Comparison of ENCODE assay signal across 11 mouse cellular contexts in the genomic region with DNA sequence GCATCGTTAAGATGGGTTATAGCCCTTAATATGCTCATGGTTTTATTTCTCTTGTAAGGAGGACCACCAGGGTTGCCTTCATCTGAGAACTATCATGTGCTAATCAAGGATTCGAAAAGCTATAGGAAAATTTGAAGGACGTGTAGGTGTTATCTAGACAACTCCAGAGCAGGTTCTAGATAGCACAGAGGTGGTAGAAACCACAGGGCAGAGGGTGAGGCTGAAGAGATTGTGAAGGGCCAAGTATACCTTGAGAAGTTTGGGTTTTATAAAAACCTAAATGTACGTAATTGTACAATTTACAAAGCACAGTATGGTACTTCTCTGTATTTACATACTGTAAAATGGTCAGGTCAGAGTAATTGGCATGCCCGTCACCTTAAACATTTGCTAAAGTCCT. TPM values are rescaled to one million over a fixed set of nuclear protein-coding genes. Genes with fewer than 3 reads are reported as not detected.
A peak's percentile ranks its signal among the peaks of the same experiment; 100 is the strongest.
DNase-seq lines count a peak whose midpoint lies in the region; ATAC-seq lines count a peak whose summit lies in the region.
"Had no signal": no experiment of that assay in that cellular context is flagged by ENCODE, and none has a peak within 500 bp of the region (broad histone marks: within the 10 kb centered on the region; RNA-seq: fewer than 3 reads in every experiment).

No protein-coding gene starts in this region.

- ATAC-seq in hindbrain, embryonic 12.5 days (ENCODE audit: low FRiP score): no peak
- ATAC-seq in midbrain, embryonic 15.5 days (replicated peaks): no peak
- no peak for ATAC-seq in midbrain, embryonic 13.5 days
- ATAC-seq in intestine, embryonic 16.5 days: no peak
- no peak for ATAC-seq in stomach, embryonic 16.5 days (ENCODE audit: insufficient read depth, low FRiP score)

- no peaks in the 10 kb centered on the region for H3K9me3 ChIP-seq in hindbrain, embryonic 10.5 days
- H3K9me3 ChIP-seq in hindbrain, embryonic 12.5 days (replicated peaks): no peaks in the 10 kb centered on the region
- no peaks in the 10 kb centered on the region for H3K9me3 ChIP-seq in midbrain, embryonic 15.5 days
- H3K9me3 ChIP-seq in midbrain, embryonic 13.5 days: no peaks in the 10 kb centered on the region
- no peaks in the 10 kb centered on the region for H3K9me3 ChIP-seq in intestine, embryonic 16.5 days (ENCODE audit: control insufficient read depth, low read length)
- H3K9me3 ChIP-seq in stomach, embryonic 16.5 days (replicated peaks; ENCODE audit: control insufficient read depth, low read length): no peaks in the 10 kb centered on the region
- H3K9me3 ChIP-seq: G1E; limb, embryonic 12.5 days had no signal

- 92% methylated on average over 5 of the region's 5 CpGs for WGBS in hindbrain, embryonic 10.5 days
- WGBS in hindbrain, embryonic 12.5 days: 89% methylated on average over 5 of the region's 5 CpGs
- 94% methylated on average over 5 of the region's 5 CpGs for WGBS in midbrain, embryonic 15.5 days
- WGBS in midbrain, embryonic 13.5 days: 90% methylated on average over 5 of the region's 5 CpGs
- 85% methylated on average over 5 of the region's 5 CpGs for WGBS in intestine, embryonic 16.5 days
- 77% methylated on average over 5 of the region's 5 CpGs for WGBS in stomach, embryonic 16.5 days

- H3K27me3 ChIP-seq in hindbrain, embryonic 10.5 days (ENCODE audit: insufficient read depth, poor library complexity, severe bottlenecking): no peaks in the 10 kb centered on the region
- H3K27me3 ChIP-seq in hindbrain, embryonic 12.5 days: no peaks in the 10 kb centered on the region
- no peaks in the 10 kb centered on the region for H3K27me3 ChIP-seq in midbrain, embryonic 15.5 days (replicated peaks)
- no peaks in the 10 kb centered on the region for H3K27me3 ChIP-seq in midbrain, embryonic 13.5 days
- no peaks in the 10 kb centered on the region for H3K27me3 ChIP-seq in intestine, embryonic 16.5 days (replicated peaks; ENCODE audit: control insufficient read depth, insufficient read depth, low read length)
- H3K27me3 ChIP-seq in stomach, embryonic 16.5 days (ENCODE audit: control insufficient read depth, insufficient read depth, low read length): no peaks in the 10 kb centered on the region
- H3K27me3 ChIP-seq: limb, embryonic 12.5 days had no signal

- no peak for DNase-seq in hindbrain, embryonic 10.5 days (ENCODE audit: low spot score)
- DNase-seq in embryo, embryonic 9.5 days (ENCODE audit: extremely low spot score): no peak
- DNase-seq: cerebellum, postnatal 10 days; right cerebral cortex, postnatal 25 days had no signal

- H3K36me3 ChIP-seq in hindbrain, embryonic 10.5 days: no peaks in the 10 kb centered on the region
- no peaks in the 10 kb centered on the region for H3K36me3 ChIP-seq in hindbrain, embryonic 12.5 days
- no peaks in the 10 kb centered on the region for H3K36me3 ChIP-seq in midbrain, embryonic 15.5 days (replicated peaks)
- H3K36me3 ChIP-seq in midbrain, embryonic 13.5 days: no peaks in the 10 kb centered on the region
- H3K36me3 ChIP-seq in intestine, embryonic 16.5 days (ENCODE audit: control insufficient read depth, insufficient read depth, low read length): no peaks in the 10 kb centered on the region
- no peaks in the 10 kb centered on the region for H3K36me3 ChIP-seq in stomach, embryonic 16.5 days (ENCODE audit: control insufficient read depth, insufficient read depth, low read length)
- H3K36me3 ChIP-seq: G1E; limb, embryonic 12.5 days had no signal

- no peak overlapping the region for H3K9ac ChIP-seq in hindbrain, embryonic 12.5 days
- no peak overlapping the region for H3K9ac ChIP-seq in midbrain, embryonic 15.5 days
- no peak overlapping the region for H3K9ac ChIP-seq in midbrain, embryonic 13.5 days (replicated peaks)
- H3K9ac ChIP-seq in intestine, embryonic 16.5 days (ENCODE audit: low read depth, low read length): peak overlapping the region; percentile 38; the same call in 1 of the 2 replicates
- H3K9ac ChIP-seq in stomach, embryonic 16.5 days (ENCODE audit: low read length): peak overlapping the region; percentile 60
- H3K9ac ChIP-seq: limb, embryonic 12.5 days had no signal

- H3K4me1 ChIP-seq in hindbrain, embryonic 10.5 days (replicated peaks): peaks cover 43% of the 10 kb centered on the region
- H3K4me1 ChIP-seq in hindbrain, embryonic 12.5 days: peaks cover 23% of the 10 kb centered on the region
- peaks cover 21% of the 10 kb centered on the region for H3K4me1 ChIP-seq in midbrain, embryonic 15.5 days
- H3K4me1 ChIP-seq in midbrain, embryonic 13.5 days (replicated peaks): peaks cover 22% of the 10 kb centered on the region
- H3K4me1 ChIP-seq in intestine, embryonic 16.5 days (ENCODE audit: control insufficient read depth, insufficient read depth, low read length): peaks cover 36% of the 10 kb centered on the region
- H3K4me1 ChIP-seq in stomach, embryonic 16.5 days (ENCODE audit: control insufficient read depth, insufficient read depth, low read length): peaks cover 39% of the 10 kb centered on the region

- H3K27ac ChIP-seq in hindbrain, embryonic 10.5 days: peak overlapping the region; percentile 70; the same call in 1 of the 2 replicates
- H3K27ac ChIP-seq in hindbrain, embryonic 12.5 days: no peak overlapping the region
- peak overlapping the region; percentile 20; the same call in 1 of the 2 replicates for H3K27ac ChIP-seq in midbrain, embryonic 15.5 days
- no peak overlapping the region for H3K27ac ChIP-seq in midbrain, embryonic 13.5 days
- H3K27ac ChIP-seq in intestine, embryonic 16.5 days (ENCODE audit: low read length): peak overlapping the region; percentile 96
- H3K27ac ChIP-seq in stomach, embryonic 16.5 days (ENCODE audit: low read length): peak overlapping the region; percentile 99

- no peak overlapping the region for H3K4me2 ChIP-seq in hindbrain, embryonic 12.5 days (replicated peaks)
- H3K4me2 ChIP-seq in midbrain, embryonic 15.5 days: no peak overlapping the region
- no peak overlapping the region for H3K4me2 ChIP-seq in midbrain, embryonic 13.5 days (replicated peaks)
- 0 out of 2 replicates have a peak overlapping the region, but pooled peaks have one; percentile 26 for H3K4me2 ChIP-seq in intestine, embryonic 16.5 days (ENCODE audit: low read depth, low read length)
- peak overlapping the region; percentile 25; the same call in 1 of the 2 replicates for H3K4me2 ChIP-seq in stomach, embryonic 16.5 days (ENCODE audit: low read depth, low read length)

- no peak overlapping the region for H3K4me3 ChIP-seq in hindbrain, embryonic 10.5 days
- no peak overlapping the region for H3K4me3 ChIP-seq in hindbrain, embryonic 12.5 days
- no peak overlapping the region for H3K4me3 ChIP-seq in midbrain, embryonic 15.5 days
- no peak overlapping the region for H3K4me3 ChIP-seq in midbrain, embryonic 13.5 days (replicated peaks)
- no peak overlapping the region for H3K4me3 ChIP-seq in intestine, embryonic 16.5 days (ENCODE audit: low read length)
- H3K4me3 ChIP-seq in stomach, embryonic 16.5 days (replicated peaks; ENCODE audit: low read length): no peak overlapping the region
- H3K4me3 ChIP-seq: limb, embryonic 12.5 days had no signal

RNA-seq across cellular contexts. Expression of a gene that starts 13.4 kb away (rescaled TPM):
- polyA plus RNA-seq in hindbrain, embryonic 10.5 days (2016; fragmentation: Nextera tagmentation; extraction: Ambion mirVana): 12.5 and 33.4 TPM in 2 replicates
- polyA plus RNA-seq in hindbrain, embryonic 12.5 days (2016; fragmentation: Nextera tagmentation; extraction: Ambion mirVana): 55.0 and 68.9 TPM in 2 replicates
- polyA plus RNA-seq in midbrain, embryonic 15.5 days (2015; fragmentation: Nextera tagmentation; extraction: Ambion mirVana): 104 and 107 TPM in 2 replicates
- polyA plus RNA-seq in midbrain, embryonic 13.5 days (2015; fragmentation: Nextera tagmentation; extraction: Ambion mirVana): 68.8 and 75.4 TPM in 2 replicates
- polyA plus RNA-seq in intestine, embryonic 16.5 days (2015; fragmentation: Nextera tagmentation; extraction: Ambion mirVana): 11.8 and 13.0 TPM in 2 replicates
- 10.4 and 15.1 TPM in 2 replicates for polyA plus RNA-seq in stomach, embryonic 16.5 days (2015; fragmentation: Nextera tagmentation; extraction: Ambion mirVana)

RNA-seq across cellular contexts. Expression of a gene that starts 33.8 kb away (rescaled TPM):
- polyA plus RNA-seq in hindbrain, embryonic 10.5 days (2016; fragmentation: Nextera tagmentation; extraction: Ambion mirVana): 0.47 TPM in 1 of 2 replicates, not detected in the other
- polyA plus RNA-seq in hindbrain, embryonic 12.5 days (2016; fragmentation: Nextera tagmentation; extraction: Ambion mirVana): 1.3 TPM in 1 of 2 replicates, not detected in the other
- 0.52 and 1.7 TPM in 2 replicates for polyA plus RNA-seq in midbrain, embryonic 15.5 days (2015; fragmentation: Nextera tagmentation; extraction: Ambion mirVana)
- polyA plus RNA-seq in midbrain, embryonic 13.5 days (2015; fragmentation: Nextera tagmentation; extraction: Ambion mirVana): 0.30 and 0.83 TPM in 2 replicates
- 0.10 and 0.24 TPM in 2 replicates for polyA plus RNA-seq in intestine, embryonic 16.5 days (2015; fragmentation: Nextera tagmentation; extraction: Ambion mirVana)
- not detected in 2 replicates for polyA plus RNA-seq in stomach, embryonic 16.5 days (2015; fragmentation: Nextera tagmentation; extraction: Ambion mirVana)
- polyA plus RNA-seq: G1E; limb, embryonic 12.5 days had no signal

RNA-seq across cellular contexts. Expression of a gene that starts 46.6 kb away (rescaled TPM):
- polyA plus RNA-seq in hindbrain, embryonic 10.5 days (2016; fragmentation: Nextera tagmentation; extraction: Ambion mirVana): 7.1 and 8.3 TPM in 2 replicates
- 15.7 and 16.2 TPM in 2 replicates for polyA plus RNA-seq in hindbrain, embryonic 12.5 days (2016; fragmentation: Nextera tagmentation; extraction: Ambion mirVana)
- polyA plus RNA-seq in midbrain, embryonic 15.5 days (2015; fragmentation: Nextera tagmentation; extraction: Ambion mirVana): 16.7 and 17.1 TPM in 2 replicates
- polyA plus RNA-seq in midbrain, embryonic 13.5 days (2015; fragmentation: Nextera tagmentation; extraction: Ambion mirVana): 6.1 and 8.4 TPM in 2 replicates
- 1.7 and 2.2 TPM in 2 replicates for polyA plus RNA-seq in intestine, embryonic 16.5 days (2015; fragmentation: Nextera tagmentation; extraction: Ambion mirVana)
- polyA plus RNA-seq in stomach, embryonic 16.5 days (2015; fragmentation: Nextera tagmentation; extraction: Ambion mirVana): 1.7 TPM in 2 replicates

RNA-seq across cellular contexts. Expression of a gene that starts 59.3 kb away (rescaled TPM):
- 1.8 and 2.4 TPM in 2 replicates for polyA plus RNA-seq in hindbrain, embryonic 10.5 days (2016; fragmentation: Nextera tagmentation; extraction: Ambion mirVana)
- 2.0 and 3.8 TPM in 2 replicates for polyA plus RNA-seq in hindbrain, embryonic 12.5 days (2016; fragmentation: Nextera tagmentation; extraction: Ambion mirVana)
- 6.0 and 6.6 TPM in 2 replicates for polyA plus RNA-seq in midbrain, embryonic 15.5 days (2015; fragmentation: Nextera tagmentation; extraction: Ambion mirVana)
- 4.1 and 4.7 TPM in 2 replicates for polyA plus RNA-seq in midbrain, embryonic 13.5 days (2015; fragmentation: Nextera tagmentation; extraction: Ambion mirVana)
- polyA plus RNA-seq in intestine, embryonic 16.5 days (2015; fragmentation: Nextera tagmentation; extraction: Ambion mirVana): 2.5 and 2.6 TPM in 2 replicates
- 2.6 and 3.5 TPM in 2 replicates for polyA plus RNA-seq in stomach, embryonic 16.5 days (2015; fragmentation: Nextera tagmentation; extraction: Ambion mirVana)

Comparison
In these comparisons a context has a peak if more than half of its experiments do, and no peak if none do; other contexts are left out.
1. H3K27ac ChIP-seq: peak in hindbrain, embryonic 10.5 days (single experiment), midbrain, embryonic 15.5 days (single experiment), intestine, embryonic 16.5 days (single experiment) and stomach, embryonic 16.5 days (single experiment); none in hindbrain, embryonic 12.5 days (single experiment) and midbrain, embryonic 13.5 days (single experiment).
2. H3K4me2 ChIP-seq: peak in intestine, embryonic 16.5 days (single experiment) and stomach, embryonic 16.5 days (single experiment); none in hindbrain, embryonic 12.5 days (single experiment), midbrain, embryonic 15.5 days (single experiment) and midbrain, embryonic 13.5 days (single experiment).
3. H3K9ac ChIP-seq: peak in intestine, embryonic 16.5 days (single experiment) and stomach, embryonic 16.5 days (single experiment); none in hindbrain, embryonic 12.5 days (single experiment), midbrain, embryonic 15.5 days (single experiment) and midbrain, embryonic 13.5 days (single experiment).